9 mouse cellular contexts compared by ENCODE assay signal in the genomic region with DNA sequence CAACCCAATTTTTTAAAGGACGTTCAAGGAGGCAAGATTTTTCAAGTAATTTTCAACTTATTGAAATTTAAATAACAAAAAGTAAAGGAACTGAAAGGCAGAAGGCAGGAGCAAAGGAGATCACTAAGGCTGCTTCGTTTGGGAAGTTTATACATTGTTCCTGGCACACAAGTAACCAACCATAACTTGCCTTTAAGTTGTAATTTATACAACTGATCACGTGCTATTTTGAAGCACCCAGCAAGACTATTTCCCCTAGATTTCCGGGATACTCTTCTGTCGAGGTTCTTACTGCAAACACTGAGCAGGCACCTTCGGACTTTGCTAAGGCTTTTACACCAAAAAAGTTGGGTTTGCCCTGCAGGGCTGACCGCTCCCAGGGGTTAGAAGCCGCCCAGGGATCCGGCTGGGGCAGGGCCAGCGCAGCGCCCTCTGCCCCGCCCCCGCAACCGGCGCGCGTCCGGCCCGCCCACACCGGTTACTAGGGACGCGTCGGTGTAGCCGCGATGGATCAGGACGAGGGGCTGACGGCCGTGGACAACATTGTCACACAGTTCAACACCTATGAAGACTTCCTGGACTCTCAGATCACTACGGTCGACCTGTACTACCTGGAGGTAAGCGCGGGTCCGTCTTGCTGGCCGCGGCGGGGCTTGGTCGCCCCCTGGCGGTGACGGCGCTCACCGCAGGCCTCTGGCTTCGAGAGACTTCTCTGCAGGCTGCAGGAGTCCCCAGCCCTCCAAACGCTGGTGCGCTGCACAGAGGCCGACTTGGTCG. TPM values are rescaled to one million over a fixed set of nuclear protein-coding genes. Genes with fewer than 3 reads are reported as not detected.
DNase-seq lines count a peak whose midpoint lies in the region; ATAC-seq and TF ChIP-seq lines count a peak whose summit lies in the region.
"Had no signal": no experiment of that assay in that cellular context is flagged by ENCODE, and none has a peak within 500 bp of the region (broad histone marks: within the 10 kb centered on the region; RNA-seq: fewer than 3 reads in every experiment).

Gene Cfap299 (plus strand): TSS at position 457 of the 777 bp plus-strand sequence.

- peak; percentile 68 for TF ChIP-seq CTCF in ES-Bruce4 (IDR thresholded peaks at IDR 0.05; ENCODE audit: low read depth, low read length)
- TF ChIP-seq CTCF in cerebellum, adult 2 months (IDR thresholded peaks at IDR 0.05; ENCODE audit: borderline replicate concordance, insufficient read depth, low read depth, low read length), result peak; percentile 93

- no peaks in the 10 kb centered on the region for H3K9me3 ChIP-seq in ES-Bruce4 (replicated peaks; ENCODE audit: control insufficient read depth, insufficient read depth, low read length, poor library complexity, severe bottlenecking)
- H3K9me3 ChIP-seq in hindbrain, embryonic 10.5 days, result no peaks in the 10 kb centered on the region
- H3K9me3 ChIP-seq in lung, embryonic 15.5 days, result no peaks in the 10 kb centered on the region

- H3K4me2 ChIP-seq in lung, embryonic 15.5 days, result peak within 1 kb of the TSS; percentile 69

- no peak within 1 kb of the TSS for H3K27ac ChIP-seq in ES-Bruce4 (ENCODE audit: insufficient read depth, low read length)
- H3K27ac ChIP-seq in cerebellum, adult 2 months (ENCODE audit: insufficient read depth, low read length), result no peak within 1 kb of the TSS
- H3K27ac ChIP-seq in hindbrain, embryonic 10.5 days, result peak within 1 kb of the TSS; percentile 8; the same call in 1 of the 2 replicates
- H3K27ac ChIP-seq in lung, embryonic 15.5 days, result no peak within 1 kb of the TSS
- H3K27ac ChIP-seq: macrophage had no signal

- no peaks in the 10 kb centered on the region for H3K4me1 ChIP-seq in ES-Bruce4 (ENCODE audit: control insufficient read depth, insufficient read depth, low read length)
- no peaks in the 10 kb centered on the region for H3K4me1 ChIP-seq in cerebellum, adult 2 months (ENCODE audit: control insufficient read depth, insufficient read depth, low read length)
- peaks cover 7% of the 10 kb centered on the region; the same call in 1 of the 2 replicates for H3K4me1 ChIP-seq in hindbrain, embryonic 10.5 days (replicated peaks)
- H3K4me1 ChIP-seq in lung, embryonic 15.5 days, result no peaks in the 10 kb centered on the region; the same call in 1 of the 2 replicates

- 2% methylated on average over 46 of the region's 46 CpGs for WGBS in cerebellum, adult 2 months
- WGBS in hindbrain, embryonic 10.5 days, result 2% methylated on average over 46 of the region's 46 CpGs
- WGBS in lung, embryonic 15.5 days, result 1% methylated on average over 46 of the region's 46 CpGs

- H3K27me3 ChIP-seq in ES-Bruce4 (ENCODE audit: control insufficient read depth, insufficient read depth, low read length, poor library complexity, severe bottlenecking), result no peaks in the 10 kb centered on the region; the same call in 1 of the 2 replicates
- H3K27me3 ChIP-seq in cerebellum, adult 2 months (ENCODE audit: control insufficient read depth, insufficient read depth, low read length), result no peaks in the 10 kb centered on the region
- H3K27me3 ChIP-seq in hindbrain, embryonic 10.5 days (ENCODE audit: insufficient read depth, poor library complexity, severe bottlenecking), result peaks cover 23% of the 10 kb centered on the region
- no peaks in the 10 kb centered on the region; the same call in 1 of the 2 replicates for H3K27me3 ChIP-seq in lung, embryonic 15.5 days

- H3K9ac ChIP-seq in ES-Bruce4 (ENCODE audit: low read depth, poor library complexity, severe bottlenecking), result 0 out of 2 replicates have a peak within 1 kb of the TSS, but pooled peaks have one; percentile 16
- H3K9ac ChIP-seq in lung, embryonic 15.5 days, result peak within 1 kb of the TSS; percentile 19

- peak; percentile 99 for ATAC-seq in frontal cortex, adult (ENCODE audit: low TSS enrichment)
- peak; percentile 96 for ATAC-seq in lung, embryonic 15.5 days (ENCODE audit: borderline replicate concordance, extremely low read depth, low FRiP score, low TSS enrichment)

- DNase-seq in cerebellum, adult 2 months, result peak; percentile 74 to 86
- DNase-seq in hindbrain, embryonic 10.5 days (ENCODE audit: low spot score), result peak; percentile 87
- peak; percentile 60 for DNase-seq in layer of hippocampus, adult 9-10 months (ENCODE audit: low spot score)
- peak; percentile 73 for DNase-seq in ovary, postnatal 10 days (ENCODE audit: low spot score)
- peak; percentile 63 for DNase-seq in thymus, postnatal 0 days (ENCODE audit: low spot score)

- no peak for TF ChIP-seq POLR2A in ES-Bruce4 (IDR thresholded peaks at IDR 0.05; ENCODE audit: insufficient read depth, low read length)
- no peak for TF ChIP-seq POLR2A in cerebellum, adult 2 months (IDR thresholded peaks at IDR 0.05; ENCODE audit: borderline replicate concordance, insufficient read depth, low read length)

- H3K4me3 ChIP-seq in ES-Bruce4 (ENCODE audit: low read depth, low read length), result peak within 1 kb of the TSS; percentile 95
- peak within 1 kb of the TSS; percentile 83 for H3K4me3 ChIP-seq in cerebellum, adult 2 months (replicated peaks; ENCODE audit: insufficient read depth, low read depth, low read length)
- peak within 1 kb of the TSS; percentile 61 for H3K4me3 ChIP-seq in hindbrain, embryonic 10.5 days
- peak within 1 kb of the TSS; percentile 70 for H3K4me3 ChIP-seq in lung, embryonic 15.5 days

- no peak for TF ChIP-seq EP300 in ES-Bruce4 (IDR thresholded peaks at IDR 0.05; ENCODE audit: insufficient read depth, low read depth, low read length)

- H3K36me3 ChIP-seq in ES-Bruce4 (ENCODE audit: control insufficient read depth, insufficient read depth, low read length, poor library complexity, severe bottlenecking), result no peaks in the 10 kb centered on the region
- no peaks in the 10 kb centered on the region for H3K36me3 ChIP-seq in hindbrain, embryonic 10.5 days
- no peaks in the 10 kb centered on the region for H3K36me3 ChIP-seq in lung, embryonic 15.5 days

RNA-seq across cellular contexts. Expression of gene Cfap299, which starts in this region (rescaled TPM):
- polyA plus RNA-seq in ES-Bruce4 (2011; ENCODE audit: insufficient read depth, insufficient read length, low read depth, missing spikeins), result 1.2 TPM in 1 of 2 replicates, not detected in the other
- polyA plus RNA-seq in cerebellum, adult 2 months (2012; rRNA removed), result 0.82 and 0.85 TPM in 2 replicates
- 0.51 and 2.2 TPM in 2 replicates for polyA plus RNA-seq in hindbrain, embryonic 10.5 days (2016; fragmentation: Nextera tagmentation; extraction: Ambion mirVana)
- polyA plus RNA-seq in lung, embryonic 15.5 days (2015; fragmentation: Nextera tagmentation; extraction: Ambion mirVana), result 3.0 and 4.6 TPM in 2 replicates
- polyA plus RNA-seq in thymus, postnatal 0 days (2015; fragmentation: Nextera tagmentation; extraction: Ambion mirVana), result 0.40 and 0.55 TPM in 2 replicates
- polyA plus RNA-seq: macrophage had no signal

Comparison
In these comparisons a context has a peak if more than half of its experiments do, and no peak if none do; other contexts are left out.
1. Peak in DNase-seq and H3K4me3 ChIP-seq in cerebellum, adult 2 months; RNA of the gene not detected or under 1 TPM.
2. Peak in DNase-seq in thymus, postnatal 0 days; RNA of the gene not detected or under 1 TPM.